Mouse (Mus musculus) bone marrow, adult 2 months (tissue): ENCODE data around the gene Rbm39.

Experiments used
- CTCF ChIP-seq: fragments of 200-500 bp; IDR thresholded peaks from 2 replicates; pipeline ENCODE4 v1.5.1; 2011; ENCODE audit warnings: low read length, control low read depth; ENCODE audit not compliant: control insufficient read depth, insufficient read depth
- POLR2A ChIP-seq: fragments of 200-500 bp; IDR thresholded peaks from 2 replicates; pipeline ENCODE4 v1.6.1; 2011; ENCODE audit warnings: low read depth, mild to moderate bottlenecking, control low read depth, low read length, borderline replicate concordance; ENCODE audit not compliant: control insufficient read depth

- TF ChIP-seq CTCF, result no peak
- TF ChIP-seq POLR2A, result no peak
Observed at GRCm38 (mm10) chr2:156203917-156204316, 23.9 kb upstream of the Rbm39 start.
